8 mouse cellular contexts compared by ENCODE assay signal in the genomic region with DNA sequence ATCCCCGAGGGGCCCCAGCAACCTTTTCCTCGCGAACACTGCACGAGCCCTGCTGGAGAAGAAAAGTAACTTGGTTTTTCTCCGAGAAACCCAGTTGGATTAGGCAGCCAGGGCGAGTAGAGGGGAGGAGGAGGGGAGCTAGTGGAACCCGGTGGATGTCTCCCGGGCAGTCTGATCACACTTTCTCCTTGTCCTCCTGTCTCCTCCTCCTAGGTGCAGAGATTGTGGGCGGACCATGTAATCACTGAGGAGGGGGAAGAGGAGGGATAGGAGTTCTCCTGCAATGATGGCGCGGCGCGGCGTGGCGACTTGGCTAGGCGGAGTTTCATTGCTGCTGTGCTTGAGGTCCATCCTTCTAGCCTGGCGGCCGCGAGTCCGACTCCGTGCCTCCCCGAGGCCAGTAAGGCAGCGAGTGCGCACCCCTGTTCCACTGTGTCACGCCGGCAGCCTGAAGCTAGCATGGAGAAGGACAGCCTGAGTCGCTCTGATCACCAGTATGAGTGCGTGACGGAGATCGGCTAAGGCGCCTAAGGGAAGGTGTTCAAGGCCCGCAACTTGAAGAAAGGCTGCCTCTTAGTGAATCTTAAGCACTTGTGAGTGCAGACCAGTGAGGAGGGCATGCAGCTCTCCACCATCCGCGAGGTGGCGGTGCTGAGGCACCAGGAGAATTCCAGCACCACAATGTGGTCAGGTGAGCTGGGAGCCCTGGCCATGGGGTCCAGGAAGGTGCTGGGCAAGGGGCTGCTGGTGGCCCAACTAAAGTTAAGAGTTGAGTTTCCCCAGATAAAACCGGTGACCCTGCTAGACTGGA. TPM values are rescaled to one million over a fixed set of nuclear protein-coding genes. Genes with fewer than 3 reads are reported as not detected.
DNase-seq lines count a peak whose midpoint lies in the region; ATAC-seq and TF ChIP-seq lines count a peak whose summit lies in the region.
"Not testable (repeated sequence)": the region's sequence is repeated elsewhere in the genome, so short reads cannot be mapped to it uniquely, and the experiment has no call there.

No protein-coding gene starts in this region.

- TF ChIP-seq CTCF in lung, embryonic 14.5 days (IDR thresholded peaks at IDR 0.05; ENCODE audit: low read depth) = peak; percentile 47
- not testable (repeated sequence) for TF ChIP-seq CTCF in olfactory bulb, adult 2 months (IDR thresholded peaks at IDR 0.05; ENCODE audit: insufficient read depth, low read depth, low read length)

- not testable (repeated sequence) for H3K4me1 ChIP-seq in forebrain, embryonic 13.5 days; heart, embryonic 13.5 days; lung, embryonic 14.5 days (ENCODE audit: insufficient read depth); olfactory bulb, adult 2 months (ENCODE audit: control insufficient read depth, insufficient read depth, low read length)

- WGBS in forebrain, embryonic 13.5 days = under 1% methylated on average over 24 of the region's 36 CpGs
- under 1% methylated on average over 28 of the region's 36 CpGs for WGBS in heart, embryonic 13.5 days
- under 1% methylated on average over 20 of the region's 36 CpGs for whole genome bisulfite sequencing in lung, embryonic 14.5 days
- 1% methylated on average over 27 of the region's 36 CpGs for WGBS in olfactory bulb, adult 2 months

- H3K9me3 ChIP-seq in forebrain, embryonic 13.5 days (replicated peaks); heart, embryonic 13.5 days; lung, embryonic 14.5 days (ENCODE audit: low read depth, low read length): not testable (repeated sequence)

- ATAC-seq in forebrain, embryonic 13.5 days = peak; percentile 89
- ATAC-seq in heart, embryonic 13.5 days (ENCODE audit: extremely low read depth, insufficient number of reproducible peaks, low FRiP score, low TSS enrichment) = not testable (repeated sequence)
- peak; percentile 88 for ATAC-seq in lung, embryonic 14.5 days (ENCODE audit: insufficient read depth)

- H3K9ac ChIP-seq in forebrain, embryonic 13.5 days; heart, embryonic 13.5 days; lung, embryonic 14.5 days: not testable (repeated sequence)

- DNase-seq in cerebellum, adult 18-20 months = peak; percentile 13 to 14
- DNase-seq in kidney, adult 8-10 months = peak; percentile 12 to 59
- peak; percentile 79 to 82 for DNase-seq in left cerebral cortex, adult 18-20 months (ENCODE audit: low spot score in 2 of 2)
- peak; percentile 35 for DNase-seq in lung, embryonic 14.5 days
- peak; percentile 25 to 76 for DNase-seq in urinary bladder, postnatal 4 days (ENCODE audit: low spot score in 2 of 2)

- not testable (repeated sequence) for H3K27me3 ChIP-seq in forebrain, embryonic 13.5 days; heart, embryonic 13.5 days (replicated peaks); lung, embryonic 14.5 days (ENCODE audit: insufficient read depth, low read length)

- not testable (repeated sequence) for H3K27ac ChIP-seq in forebrain, embryonic 13.5 days; heart, embryonic 13.5 days (replicated peaks); lung, embryonic 14.5 days (ENCODE audit: low read depth); olfactory bulb, adult 2 months (ENCODE audit: insufficient read depth, low read depth, low read length)

- TF ChIP-seq POLR2A in olfactory bulb, adult 2 months (IDR thresholded peaks at IDR 0.05; ENCODE audit: insufficient read depth, low read depth, low read length) = not testable (repeated sequence)

- peak overlapping the region; percentile 34 for H3K4me3 ChIP-seq in forebrain, embryonic 13.5 days
- H3K4me3 ChIP-seq in heart, embryonic 13.5 days = peak overlapping the region; percentile 41
- peak overlapping the region; percentile 3; the same call in 1 of the 2 replicates for H3K4me3 ChIP-seq in lung, embryonic 14.5 days (ENCODE audit: low read depth, low read length)
- peak overlapping the region; percentile 31 for H3K4me3 ChIP-seq in olfactory bulb, adult 2 months (ENCODE audit: insufficient read depth, low read depth, low read length)

- H3K4me2 ChIP-seq in forebrain, embryonic 13.5 days = peak overlapping the region; percentile 56
- H3K4me2 ChIP-seq in heart, embryonic 13.5 days = peak overlapping the region; percentile 66
- H3K4me2 ChIP-seq in lung, embryonic 14.5 days = peak overlapping the region; percentile 50; the same call in 1 of the 2 replicates

- not testable (repeated sequence) for H3K36me3 ChIP-seq in forebrain, embryonic 13.5 days (ENCODE audit: poor library complexity, severe bottlenecking); heart, embryonic 13.5 days; lung, embryonic 14.5 days (ENCODE audit: insufficient read depth)

RNA-seq across cellular contexts. Expression of gene Gm2832, which starts 13.6 kb away (rescaled TPM):
- polyA plus RNA-seq in forebrain, embryonic 13.5 days (2015; fragmentation: Nextera tagmentation; extraction: Ambion mirVana) = not detected in 2 replicates
- polyA plus RNA-seq in heart, embryonic 13.5 days (2015; fragmentation: Nextera tagmentation; extraction: Ambion mirVana) = not detected in 2 replicates
- under 1 TPM; 0.53 to 0.87 TPM for total RNA-seq in left cerebral cortex, adult 18-20 months (2021)
- polyA plus RNA-seq in lung, embryonic 14.5 days (2014; fragmentation: Nextera tagmentation; extraction: Ambion mirVana) = 0.17 TPM in 1 of 2 replicates, not detected in the other
- not detected in 2 replicates for polyA plus RNA-seq in olfactory bulb, adult 2 months (2012; ENCODE audit: insufficient read depth, insufficient read length, low replicate concordance, missing spikeins)

Comparison
In these comparisons a context has a peak if more than half of its experiments do, and no peak if none do; other contexts are left out.
1. DNase-seq: peak in every context shown above with its lines; median percentile 80 in left cerebral cortex, adult 18-20 months; 50 in urinary bladder, postnatal 4 days; 36 in kidney, adult 8-10 months; 35 in lung, embryonic 14.5 days; 14 in cerebellum, adult 18-20 months.